Mouse (Mus musculus) thymus, postnatal 10 days (tissue): ENCODE measurements around the gene Tpsg1.

Experiments
- DNase-seq, 2 experiments: peaks; one replicate each; pipeline ENCODE4 v3.0.0; 2021; ENCODE audit warnings: low spot score in 2 of 2

Tpsg1 gene

GRCm38 (mm10) chr17:25368973-25369372, at the start of gene Tpsg1:
Tpsg1 (plus strand) TSS chr17:25369273.
- no peak for DNase-seq

- DNase-seq, result no peak
These were observed 48.3 kb upstream of the Tpsg1 start for GRCm38 (mm10) chr17:25320819-25321218.

GRCm38 (mm10) chr17:25322930-25323329, 46.1 kb upstream of the Tpsg1 start:
- DNase-seq, result no peak

DNA sequence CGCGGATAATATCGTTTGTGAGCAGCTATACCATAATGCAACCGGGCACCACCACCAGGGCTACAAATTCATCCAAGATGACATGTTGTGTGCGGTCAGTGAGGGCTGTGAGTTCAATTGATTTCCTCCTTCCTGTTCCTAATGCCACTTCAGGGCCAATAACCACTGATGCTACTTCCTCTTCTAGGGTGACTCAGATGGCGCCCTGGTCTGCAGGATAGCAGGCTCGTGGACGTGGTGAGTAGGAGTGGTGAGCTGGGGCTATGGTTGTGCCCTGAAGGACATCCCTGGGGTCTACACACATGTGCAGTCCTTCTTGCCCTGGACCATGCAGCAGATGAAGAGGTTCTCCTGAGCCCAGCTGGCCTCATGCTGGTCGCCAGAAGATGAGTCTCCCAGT, 36.8 kb upstream of the Tpsg1 start:
- DNase-seq, result no peak

DNA sequence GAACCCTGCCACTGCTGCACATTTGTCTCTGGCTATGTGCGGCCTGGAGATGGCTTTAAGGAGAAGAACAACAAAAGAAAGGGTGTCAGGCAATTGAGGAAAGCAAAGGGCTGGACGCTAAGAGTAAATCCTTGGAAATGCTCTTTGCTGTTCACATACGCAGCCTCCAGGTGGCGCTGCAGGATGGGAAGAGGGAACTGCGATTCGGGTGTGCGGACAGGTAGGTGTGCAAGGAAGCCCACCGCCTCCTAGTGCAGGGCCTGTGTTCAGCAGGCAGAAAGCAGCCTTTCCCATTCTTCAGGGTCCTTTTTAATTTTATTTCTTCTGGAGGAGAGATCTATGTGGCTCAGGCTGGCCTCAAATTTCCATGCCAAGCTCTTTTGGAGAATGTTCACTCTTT, 35.1 kb upstream of the Tpsg1 start:
- DNase-seq, result peak; percentile 10 to 66

GRCm38 (mm10) chr17:25338218-25338617, 30.9 kb upstream of the Tpsg1 start:
- DNase-seq, result no peak

GRCm38 (mm10) chr17:25340003-25340402, 29.1 kb upstream of the Tpsg1 start:
- no peak for DNase-seq

- no peak for DNase-seq
These were observed 27.6 kb upstream of the Tpsg1 start for GRCm38 (mm10) chr17:25341490-25341889.

GRCm38 (mm10) chr17:25345462-25345861, 23.6 kb upstream of the Tpsg1 start, which contains the start of gene Tpsab1:
Tpsab1 (minus strand) TSS chr17:25345562.
- no peak for DNase-seq

- DNase-seq, result no peak
These were observed 7.8 kb upstream of the Tpsg1 start for GRCm38 (mm10) chr17:25361291-25361690.

DNA sequence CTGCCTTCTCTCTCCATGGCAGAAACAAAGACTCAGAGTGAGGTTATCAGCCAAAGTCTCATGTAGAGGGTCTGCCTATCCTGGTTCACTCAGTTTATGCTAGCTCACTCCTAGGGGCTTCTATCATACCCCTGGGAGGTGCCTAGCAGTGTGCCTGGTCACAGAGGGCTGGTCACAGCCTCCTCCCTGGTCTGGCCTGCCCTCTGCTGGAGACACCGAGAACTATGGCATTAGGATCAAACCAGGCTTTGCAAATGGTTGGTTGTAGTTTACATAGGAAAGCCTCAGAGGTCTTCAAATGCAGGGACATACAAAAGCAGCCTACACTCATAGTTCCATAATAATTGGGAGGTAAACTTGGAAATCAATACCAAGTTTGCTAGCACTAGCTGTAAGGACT, 5.3 kb upstream of the Tpsg1 start:
- peak in 1 of 2 experiments; percentile 40 for DNase-seq

DNA sequence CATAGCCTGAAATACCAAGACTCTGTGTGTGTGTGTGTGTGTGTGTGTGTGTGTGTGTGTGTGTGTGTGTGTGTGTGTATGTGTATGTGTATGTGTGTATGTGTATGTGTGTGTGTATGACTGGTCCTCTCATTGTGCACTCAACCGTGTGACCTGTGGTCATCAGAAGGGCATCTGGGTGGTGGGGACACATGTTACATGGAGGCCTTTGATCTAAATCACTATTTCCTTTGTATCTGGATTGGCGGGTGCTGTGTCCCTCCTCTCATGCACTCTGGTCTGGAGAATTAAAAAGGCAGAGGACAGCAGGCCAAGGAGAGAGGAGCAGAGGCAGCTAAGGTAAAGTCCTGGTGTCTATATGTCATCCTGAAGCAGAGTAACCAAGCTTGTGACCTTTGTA, 3.1 kb upstream of the Tpsg1 start, which contains the start of gene Tpsb2:
Tpsb2 (plus strand) TSS at position 301 of the 400 bp plus-strand sequence.
- no peak for DNase-seq

- DNase-seq, result no peak
These were observed 3.4 kb downstream of the Tpsg1 start for GRCm38 (mm10) chr17:25372491-25372890.

DNA sequence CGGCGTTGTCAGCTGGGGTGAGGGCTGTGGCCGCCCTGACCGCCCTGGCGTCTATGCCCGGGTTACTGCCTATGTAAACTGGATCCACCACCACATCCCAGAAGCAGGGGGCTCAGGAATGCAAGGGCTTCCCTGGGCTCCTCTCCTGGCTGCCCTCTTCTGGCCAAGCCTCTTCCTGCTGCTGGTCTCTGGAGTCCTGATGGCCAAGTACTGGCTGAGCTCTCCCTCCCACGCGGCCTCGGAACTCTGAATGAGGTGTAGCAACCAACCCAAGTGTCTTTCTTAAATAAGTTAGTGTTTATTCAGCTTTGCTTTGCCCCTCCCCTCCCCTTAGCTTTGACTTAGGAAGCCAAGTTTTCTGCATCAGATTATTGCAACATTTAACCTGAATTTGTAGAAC, 4.9 kb downstream of the Tpsg1 start:
- DNase-seq, result no peak

- DNase-seq, result no peak
These were observed 25.5 kb downstream of the Tpsg1 start for GRCm38 (mm10) chr17:25394526-25394925.

DNA sequence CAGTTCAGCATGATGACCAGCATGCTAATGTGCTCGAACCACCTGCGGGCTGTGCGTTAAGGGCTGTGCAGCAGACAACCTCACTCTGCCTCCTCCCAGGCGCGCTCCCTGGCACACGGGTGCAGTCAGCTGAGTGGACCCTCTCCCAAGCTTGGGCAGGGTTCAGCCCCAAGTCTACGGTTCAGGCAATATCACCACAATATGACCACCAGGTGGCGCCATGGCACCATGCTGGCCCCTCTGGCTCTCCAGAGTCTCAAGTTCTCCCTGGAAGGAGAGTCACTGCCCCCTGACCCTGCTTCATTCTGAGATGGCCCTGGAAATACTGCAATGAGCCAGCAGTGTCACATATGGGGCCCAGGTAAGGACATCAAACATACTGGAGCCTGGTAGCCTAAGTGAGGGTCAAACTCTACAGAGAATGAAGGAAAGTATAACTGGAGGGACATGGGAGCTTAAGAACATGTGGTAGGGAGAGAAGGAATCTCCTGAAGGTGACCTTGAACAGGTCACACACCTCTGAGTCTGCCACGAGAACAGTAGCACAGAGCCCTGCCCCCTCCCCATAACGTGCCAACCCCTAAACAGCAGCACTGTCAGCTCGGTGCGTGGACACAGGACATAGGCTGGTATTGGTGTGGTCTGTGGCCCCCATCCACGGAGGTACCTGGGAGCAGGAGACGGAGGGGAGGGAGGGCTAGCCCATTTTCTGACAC, 28.9 kb downstream of the Tpsg1 start:
- peak; percentile 15 to 64 for DNase-seq

- no peak for DNase-seq
These were observed 29.4 kb downstream of the Tpsg1 start for GRCm38 (mm10) chr17:25398520-25398838.

DNA sequence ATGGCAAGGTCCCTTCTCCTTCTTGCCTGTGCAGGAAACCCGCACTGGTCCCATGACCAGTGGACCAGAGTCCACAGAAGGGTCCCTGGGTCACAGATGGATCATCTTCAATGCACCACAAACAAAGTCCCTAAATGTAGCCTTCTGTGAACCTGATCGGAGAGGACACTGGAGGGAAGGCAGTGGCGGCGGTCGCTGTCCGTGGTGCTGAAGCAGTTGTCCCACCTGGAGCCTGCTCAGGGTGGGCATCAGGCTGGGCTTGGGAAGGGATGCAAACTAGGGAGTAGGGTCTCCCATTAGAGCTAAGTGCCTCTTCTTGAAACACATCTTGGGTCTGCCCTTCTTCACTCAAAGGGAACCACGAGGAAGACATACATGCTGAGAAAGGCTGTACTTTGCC, 31.4 kb downstream of the Tpsg1 start:
- DNase-seq, result peak in 1 of 2 experiments; percentile 53

- DNase-seq, result no peak
These were observed 32.4 kb downstream of the Tpsg1 start for GRCm38 (mm10) chr17:25401491-25401890.

- no peak for DNase-seq
These were observed 33.2 kb downstream of the Tpsg1 start for GRCm38 (mm10) chr17:25402224-25402623.

GRCm38 (mm10) chr17:25404190-25404589, 35.1 kb downstream of the Tpsg1 start:
- DNase-seq, result no peak

- no peak for DNase-seq
These were observed 36.3 kb downstream of the Tpsg1 start for GRCm38 (mm10) chr17:25405224-25405895.

DNA sequence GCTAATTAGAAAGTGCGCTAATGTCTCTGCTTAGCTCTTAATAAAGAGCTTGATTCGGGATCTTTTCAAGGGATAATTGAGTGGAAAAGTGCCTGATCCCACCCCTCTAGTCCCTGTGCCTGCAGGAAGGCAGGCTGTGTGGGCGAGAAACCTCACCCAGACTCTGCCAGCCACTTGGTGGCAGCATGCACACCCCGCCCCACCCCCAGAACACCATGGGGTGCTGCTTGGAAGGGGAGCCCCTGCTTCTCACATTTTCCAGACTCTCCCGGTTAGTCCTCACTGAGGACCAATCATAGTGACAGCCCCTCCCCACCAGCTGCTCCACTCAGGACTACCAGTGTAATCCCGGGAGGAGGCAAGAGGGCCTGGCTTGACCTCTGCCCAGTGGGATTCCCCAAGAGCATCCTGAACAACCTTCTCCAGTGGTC, 37.0 kb downstream of the Tpsg1 start:
- no peak for DNase-seq
